Mouse (Mus musculus) embryonic fibroblast, embryonic 13.5 days (primary cell): ENCODE measurements around the gene Grin2a.

Experiments
- CTCF ChIP-seq: IDR thresholded peaks from 2 replicates; pipeline ENCODE4 v1.5.1; 2011; ENCODE audit warnings: mild to moderate bottlenecking, control low read depth, low read length, moderate library complexity, borderline replicate concordance; ENCODE audit not compliant: insufficient read depth
- POLR2A ChIP-seq: IDR thresholded peaks from 2 replicates; pipeline ENCODE4 v1.6.1; 2011; ENCODE audit warnings: low read depth, mild to moderate bottlenecking, control low read depth, low read length, moderate library complexity

GRCm38 (mm10) chr16:9727603-9728002, 267.8 kb downstream of the Grin2a start:
- TF ChIP-seq CTCF (no peak), POLR2A (no peak)
